Mouse (Mus musculus) embryonic facial prominence, embryonic 12.5 days (tissue): ENCODE measurements around the gene Armc2. TPM values are rescaled to one million over a fixed set of nuclear protein-coding genes. Genes with fewer than 3 reads are reported as not detected.

Experiments used
- ATAC-seq: fragments of 200-750 bp; cut with Nextera tagmentation; 2 replicates; pipeline ENCODE4 v1.8.0; 2017; ENCODE audit not compliant: insufficient number of reproducible peaks, insufficient read depth, low FRiP score, low TSS enrichment
- H3K27ac ChIP-seq: fragments of 300-500 bp; sonication (generic); 2 replicates; pipeline ENCODE4 v1.5.1; 2016; ENCODE audit warnings: mild to moderate bottlenecking
- H3K27me3 ChIP-seq: fragments of 300-500 bp; sonication (generic); 2 replicates; pipeline ENCODE4 v1.6.1; 2016; ENCODE audit warnings: mild to moderate bottlenecking, moderate library complexity
- H3K36me3 ChIP-seq: fragments of 300-500 bp; sonication (generic); 2 replicates; pipeline ENCODE4 v1.6.1; 2016; ENCODE audit warnings: mild to moderate bottlenecking
- H3K4me1 ChIP-seq: fragments of 300-500 bp; sonication (generic); 2 replicates; pipeline ENCODE4 v1.6.1; 2016
- H3K4me2 ChIP-seq: fragments of 300-500 bp; sonication (generic); replicated peaks from 2 replicates; pipeline ENCODE4 v1.6.1; 2016; ENCODE audit warnings: mild to moderate bottlenecking, moderate library complexity
- H3K4me3 ChIP-seq: fragments of 300-500 bp; sonication (generic); 2 replicates; pipeline ENCODE4 v1.5.1; 2016; ENCODE audit warnings: mild to moderate bottlenecking
- H3K9ac ChIP-seq: fragments of 300-500 bp; sonication (generic); 2 replicates; pipeline ENCODE4 v1.6.1; 2016; ENCODE audit warnings: mild to moderate bottlenecking, moderate library complexity
- H3K9me3 ChIP-seq: fragments of 300-500 bp; sonication (generic); 2 replicates; pipeline ENCODE4 v1.6.1; 2016; ENCODE audit warnings: mild to moderate bottlenecking, moderate library complexity
- WGBS: fragments of 180-500 bp; shearing (Covaris S2); methylation state at CpG from one replicate; pipeline ENCODE4 v1.1.7; 2016; 5-methylcytosine and 5-hydroxymethylcytosine counted together
- polyA plus RNA-seq: library from polyadenylated mRNA; unstranded; fragments of >200 nt; fragmentation: Nextera tagmentation; extraction: Ambion mirVana; gene quantifications from 2 replicates; pipeline ENCODE4 v1.2.1, GENCODE M21; 2016

Armc2 gene
- polyA plus RNA-seq: 4.3 and 4.7 TPM in 2 replicates

DNA sequence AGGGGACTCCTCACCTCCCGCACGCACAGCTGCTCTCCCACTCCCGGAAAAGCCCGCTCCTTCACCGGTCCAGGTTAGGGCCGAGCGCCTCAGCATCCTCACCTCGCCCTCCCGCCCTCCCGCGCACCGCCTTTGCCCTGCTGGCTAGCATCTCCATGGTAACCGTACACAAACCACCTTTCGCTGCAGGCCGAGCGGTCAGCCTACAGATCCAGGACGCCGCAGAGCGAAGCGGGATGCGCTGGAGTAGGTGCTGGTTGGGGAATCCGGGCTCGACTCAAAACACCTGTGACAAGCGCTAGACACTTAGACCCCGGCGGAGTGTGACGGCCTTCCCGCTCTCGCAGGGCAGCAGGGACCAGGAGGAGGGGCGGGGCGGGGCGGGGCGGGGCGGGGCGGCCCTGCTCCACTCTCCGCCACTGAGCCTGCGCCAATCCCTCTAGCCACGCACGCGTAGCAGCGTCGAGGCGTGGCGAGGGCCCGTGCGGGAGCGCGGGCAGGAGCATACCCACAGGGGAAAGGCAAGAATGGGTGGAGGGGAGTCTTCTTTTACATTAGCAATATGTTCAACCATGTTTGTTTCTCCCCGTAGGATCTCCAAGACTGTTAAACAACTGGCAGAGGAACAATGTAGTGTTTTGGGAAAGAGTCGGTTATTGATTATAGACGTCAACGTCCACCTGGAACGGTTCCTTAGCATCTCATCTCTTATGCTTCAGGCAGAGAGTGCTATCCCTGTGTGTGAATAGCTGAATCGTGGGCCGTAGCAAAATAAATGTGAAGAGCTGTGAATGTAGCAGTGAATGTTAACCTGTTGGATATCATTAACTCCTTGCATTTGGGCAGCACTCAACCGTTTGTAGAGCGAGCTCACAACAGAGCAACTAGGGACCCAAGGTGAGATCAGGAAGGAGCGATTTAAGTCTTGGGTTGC is at the start of gene Armc2:
Gene Armc2, minus strand, starts transcription at position 427 of the 934 bp plus-strand sequence.
- 2% methylated on average over 55 of the region's 58 CpGs for WGBS
- Histone ChIP-seq H3K27ac (no peak within 1 kb of the TSS), H3K9ac (peak within 1 kb of the TSS; percentile 63), H3K36me3 (no peaks in the 10 kb centered on the region), H3K27me3 (peaks cover 5% of the 10 kb centered on the region; the same call in 1 of the 2 replicates), H3K4me2 (peak within 1 kb of the TSS; percentile 92), H3K4me3 (peak within 1 kb of the TSS; percentile 64), H3K9me3 (no peaks in the 10 kb centered on the region), H3K4me1 (peaks cover 4% of the 10 kb centered on the region; the same call in 1 of the 2 replicates)
- ATAC-seq: peak; percentile 94

DNA sequence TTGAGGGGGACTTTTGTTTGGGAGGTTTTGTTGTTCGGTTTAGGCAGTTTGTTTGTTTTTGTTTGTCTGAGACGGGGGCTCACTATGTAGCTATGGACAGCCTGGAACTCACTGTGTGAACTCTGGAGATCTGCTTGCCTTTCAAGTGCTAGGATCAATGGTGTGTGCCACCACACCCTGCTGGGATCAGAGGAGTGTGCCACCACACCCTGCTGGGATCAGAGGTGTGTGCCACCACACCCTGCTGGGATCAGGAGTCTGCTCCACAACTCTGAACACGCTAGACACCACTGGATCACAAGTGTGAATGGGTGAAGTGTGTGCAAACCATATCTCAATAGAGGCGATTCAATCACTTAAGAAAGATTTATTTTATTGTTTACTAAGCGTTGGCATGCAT is 46.2 kb upstream of the Armc2 start:
- H3K9ac ChIP-seq: no peak overlapping the region
- H3K9me3 ChIP-seq: no peaks in the 10 kb centered on the region
- 59% methylated on average over 5 of the region's 5 CpGs for WGBS
- no peak for ATAC-seq
- no peaks in the 10 kb centered on the region for H3K4me1 ChIP-seq
- H3K36me3 ChIP-seq: no peaks in the 10 kb centered on the region
- no peak overlapping the region for H3K4me3 ChIP-seq
- no peak overlapping the region for H3K4me2 ChIP-seq
- H3K27me3 ChIP-seq: no peaks in the 10 kb centered on the region
- no peak overlapping the region for H3K27ac ChIP-seq

DNA sequence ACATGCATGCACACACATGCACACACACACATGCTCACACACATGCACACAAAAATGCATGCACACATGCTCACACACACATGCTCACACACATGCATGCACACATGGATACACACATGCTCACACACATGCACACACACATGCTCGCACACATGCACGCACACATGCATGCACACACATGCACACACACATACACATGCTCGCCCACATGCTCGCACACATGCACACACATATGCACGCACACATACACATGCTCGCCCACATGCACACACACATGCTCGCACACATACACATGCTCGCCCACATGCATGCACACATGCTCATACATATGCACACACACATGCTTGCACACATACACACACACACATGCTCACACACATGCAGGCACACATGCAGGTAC is 41.3 kb upstream of the Armc2 start:
- H3K9ac ChIP-seq: no peak overlapping the region
- WGBS: 95% methylated on average over 8 of the region's 8 CpGs
- no peak overlapping the region for H3K4me3 ChIP-seq
- peaks cover 10% of the 10 kb centered on the region; the same call in 1 of the 2 replicates for H3K4me1 ChIP-seq
- H3K36me3 ChIP-seq: no peaks in the 10 kb centered on the region
- no peak overlapping the region for H3K4me2 ChIP-seq
- no peaks in the 10 kb centered on the region for H3K9me3 ChIP-seq
- H3K27ac ChIP-seq: no peak overlapping the region
- ATAC-seq: no peak
- H3K27me3 ChIP-seq: no peaks in the 10 kb centered on the region

DNA sequence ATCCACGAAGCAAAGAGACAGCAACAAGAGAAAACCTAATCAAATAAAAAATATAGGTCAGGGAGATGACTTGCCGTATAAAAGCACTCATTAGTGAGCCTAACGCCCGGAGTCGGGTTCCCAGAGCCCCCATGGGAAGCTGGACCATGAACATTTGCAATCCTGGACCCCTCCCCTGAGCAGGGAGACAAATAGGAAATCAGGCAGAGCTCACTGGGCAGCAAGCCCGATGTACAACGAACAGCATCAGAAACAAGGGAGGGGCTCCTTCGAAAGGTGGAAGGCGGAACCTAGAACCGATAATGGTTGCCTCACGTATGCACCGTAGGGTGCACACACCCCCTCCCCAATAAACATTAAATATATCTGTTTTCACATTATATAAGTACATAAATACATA is 39.5 kb upstream of the Armc2 start:
- Histone ChIP-seq H3K4me1 (peaks cover 10% of the 10 kb centered on the region; the same call in 1 of the 2 replicates), H3K9me3 (no peaks in the 10 kb centered on the region), H3K4me3 (no peak overlapping the region), H3K9ac (no peak overlapping the region), H3K4me2 (no peak overlapping the region), H3K36me3 (no peaks in the 10 kb centered on the region), H3K27ac (no peak overlapping the region), H3K27me3 (no peaks in the 10 kb centered on the region)
- WGBS: 78% methylated on average over 12 of the region's 12 CpGs
- no peak for ATAC-seq

DNA sequence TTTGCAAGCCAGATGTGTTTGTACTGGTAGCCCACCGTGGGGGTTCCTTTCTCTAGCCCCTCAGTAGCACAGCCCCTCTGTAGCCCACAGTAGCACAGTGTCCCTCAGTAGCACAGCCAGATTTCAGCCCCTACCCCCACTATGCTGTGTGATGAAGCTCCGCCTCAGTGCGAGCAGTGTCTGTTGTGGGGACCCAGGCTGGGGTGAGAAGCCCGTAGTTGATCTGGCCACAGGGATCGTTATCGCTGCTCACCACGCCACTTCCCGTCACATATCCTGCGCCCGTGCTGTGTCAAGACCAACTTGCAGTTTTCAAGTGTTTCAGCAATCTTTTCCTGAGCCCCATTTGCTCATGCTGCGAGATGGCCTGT is 39.0 kb upstream of the Armc2 start:
- Histone ChIP-seq H3K9ac (no peak overlapping the region), H3K9me3 (no peaks in the 10 kb centered on the region), H3K27ac (no peak overlapping the region), H3K4me3 (no peak overlapping the region), H3K27me3 (no peaks in the 10 kb centered on the region), H3K4me2 (no peak overlapping the region), H3K36me3 (no peaks in the 10 kb centered on the region), H3K4me1 (peaks cover 10% of the 10 kb centered on the region; the same call in 1 of the 2 replicates)
- 55% methylated on average over 11 of the region's 11 CpGs for WGBS
- no peak for ATAC-seq

DNA sequence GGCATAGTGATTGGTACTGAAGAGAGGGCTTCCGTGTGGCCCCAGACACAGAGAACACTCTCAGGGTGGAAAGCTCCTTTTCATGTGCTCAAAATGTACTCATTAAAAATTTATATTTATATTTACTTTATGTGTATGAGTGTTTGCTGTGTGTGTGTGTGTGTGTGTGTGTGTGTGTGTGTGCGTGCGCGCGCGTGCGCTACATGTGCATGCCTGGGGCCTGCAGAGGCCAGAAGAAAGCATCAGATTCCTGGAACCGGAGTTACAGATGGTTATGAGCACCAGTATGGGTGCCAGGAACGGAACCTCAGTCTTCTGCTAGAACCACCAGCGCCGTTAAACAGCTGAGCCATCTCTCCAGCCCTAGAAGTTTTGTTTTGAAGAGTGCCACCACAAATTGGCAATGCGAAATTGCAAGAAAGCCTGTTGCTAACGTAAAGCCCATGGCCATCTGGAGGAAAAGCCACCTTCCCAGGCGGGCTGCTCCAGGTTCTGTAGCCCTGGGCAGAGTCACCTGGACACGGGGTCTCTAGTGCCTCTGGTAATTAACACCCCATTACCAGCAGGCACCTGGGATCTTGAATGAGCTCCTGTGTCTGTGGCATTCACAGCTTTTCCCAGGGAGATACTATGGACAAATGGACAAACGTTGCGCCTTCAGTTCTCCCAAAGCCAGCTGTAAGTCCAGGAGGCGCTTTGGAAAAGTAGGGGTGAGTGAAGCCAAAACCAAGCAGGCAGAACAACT is 38.4 kb upstream of the Armc2 start:
- ATAC-seq: no peak
- no peaks in the 10 kb centered on the region for H3K36me3 ChIP-seq
- H3K4me1 ChIP-seq: peaks cover 10% of the 10 kb centered on the region; the same call in 1 of the 2 replicates
- H3K4me2 ChIP-seq: no peak overlapping the region
- H3K9ac ChIP-seq: no peak overlapping the region
- H3K27ac ChIP-seq: no peak overlapping the region
- WGBS: 81% methylated on average over 18 of the region's 18 CpGs
- H3K27me3 ChIP-seq: no peaks in the 10 kb centered on the region
- no peak overlapping the region for H3K4me3 ChIP-seq
- no peaks in the 10 kb centered on the region for H3K9me3 ChIP-seq

DNA sequence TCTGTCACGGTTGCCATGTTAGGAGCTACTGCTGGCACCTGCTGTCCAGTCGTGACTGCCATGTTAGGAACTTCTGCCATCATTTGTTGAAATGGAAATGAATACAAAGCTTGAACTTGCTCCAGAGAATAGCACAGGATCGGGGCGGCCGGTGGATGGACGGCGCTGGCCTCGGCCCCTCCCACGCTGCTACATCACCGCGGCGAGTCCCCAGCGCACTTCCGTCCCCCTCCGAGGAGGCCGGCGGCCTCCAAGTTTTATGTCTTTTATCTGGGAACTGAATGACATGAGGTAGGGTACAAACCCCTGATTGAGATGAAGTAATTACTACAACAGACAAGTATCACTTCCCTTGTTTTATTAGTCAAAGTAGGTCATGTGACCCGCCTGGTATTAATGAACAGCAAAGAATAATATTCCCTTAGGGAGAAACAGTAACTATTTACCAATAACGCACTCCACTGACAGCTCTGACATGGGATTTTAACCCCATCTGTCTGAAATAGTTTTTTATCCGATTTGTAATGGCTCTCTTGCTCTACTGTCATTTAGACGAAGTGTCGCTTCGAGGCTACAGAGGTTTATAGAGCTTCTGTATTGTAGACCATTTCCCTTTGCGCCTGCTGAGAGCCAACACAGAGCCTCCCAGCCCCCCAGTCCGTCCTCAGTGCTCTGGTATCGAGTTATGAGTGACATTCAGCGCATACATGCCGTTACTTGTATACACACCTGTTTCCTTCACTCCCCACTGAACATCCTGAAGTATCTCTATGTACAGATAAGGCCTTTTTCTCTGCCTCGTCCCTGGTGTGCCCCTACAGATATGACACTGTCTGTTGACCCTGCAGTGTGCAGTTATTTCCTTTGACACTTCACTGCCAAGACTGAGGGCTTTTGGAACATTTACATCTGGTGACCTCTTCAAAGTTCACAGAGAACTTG is 37.3 kb upstream of the Armc2 start:
- H3K4me2 ChIP-seq: peak overlapping the region; percentile 17; the same call in 1 of the 2 replicates
- H3K27ac ChIP-seq: no peak overlapping the region
- H3K4me3 ChIP-seq: no peak overlapping the region

DNA sequence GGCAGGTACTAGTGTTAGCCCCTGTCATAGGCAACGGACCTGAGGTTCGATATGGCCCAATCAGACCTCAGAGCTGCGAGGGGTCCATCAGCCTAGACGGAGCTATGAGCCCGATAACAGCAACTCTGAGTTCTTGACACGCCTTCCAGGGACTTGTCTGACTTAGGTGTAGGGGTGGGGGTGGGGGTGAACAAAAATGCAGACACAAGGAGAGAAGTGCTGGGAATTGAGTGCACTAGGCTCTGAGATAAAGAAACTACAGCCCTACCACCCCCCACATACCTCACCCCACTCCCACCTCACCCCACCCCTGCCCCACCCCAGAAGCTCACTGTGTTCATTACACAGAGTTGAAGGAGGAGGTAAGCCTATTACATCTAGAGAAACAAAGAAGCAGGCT is 32.8 kb upstream of the Armc2 start:
- no peak overlapping the region for H3K4me2 ChIP-seq
- H3K4me1 ChIP-seq: no peaks in the 10 kb centered on the region
- H3K9ac ChIP-seq: no peak overlapping the region
- no peaks in the 10 kb centered on the region for H3K9me3 ChIP-seq
- WGBS: 83% methylated on average over 6 of the region's 6 CpGs
- no peak overlapping the region for H3K4me3 ChIP-seq
- no peaks in the 10 kb centered on the region for H3K27me3 ChIP-seq
- H3K36me3 ChIP-seq: no peaks in the 10 kb centered on the region
- no peak overlapping the region for H3K27ac ChIP-seq
- no peak for ATAC-seq

More for the DNA sequence above, 37.3 kb upstream of the Armc2 start:
- ATAC-seq: no peak
- Histone ChIP-seq H3K4me1 (peaks cover 10% of the 10 kb centered on the region; the same call in 1 of the 2 replicates), H3K27me3 (no peaks in the 10 kb centered on the region), H3K9me3 (no peaks in the 10 kb centered on the region), H3K36me3 (no peaks in the 10 kb centered on the region), H3K9ac (no peak overlapping the region)
- 56% methylated on average over 28 of the region's 29 CpGs for WGBS

DNA sequence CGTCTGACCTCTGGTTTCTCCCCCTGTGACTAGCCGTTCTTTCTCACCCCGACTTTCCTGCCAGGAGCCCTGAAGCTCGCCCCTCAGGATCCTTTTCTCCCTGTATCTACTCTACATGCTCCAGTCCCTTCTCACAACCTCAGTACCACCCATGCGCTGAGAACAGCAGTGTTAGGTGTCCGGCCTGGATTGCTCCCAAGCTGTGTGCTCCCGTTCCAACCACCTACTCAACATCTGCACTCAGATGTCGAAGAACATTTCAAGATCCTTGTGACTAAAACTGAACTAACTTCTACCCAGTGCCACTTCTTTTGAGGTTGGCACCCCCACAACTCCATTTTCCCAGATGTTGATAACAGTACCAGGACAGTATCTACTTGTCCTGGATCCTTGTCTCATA is 30.4 kb upstream of the Armc2 start:
- Histone ChIP-seq H3K4me3 (no peak overlapping the region), H3K9ac (no peak overlapping the region), H3K27me3 (no peaks in the 10 kb centered on the region), H3K36me3 (no peaks in the 10 kb centered on the region), H3K4me1 (no peaks in the 10 kb centered on the region), H3K4me2 (no peak overlapping the region), H3K27ac (no peak overlapping the region), H3K9me3 (no peaks in the 10 kb centered on the region)
- ATAC-seq: no peak
- 82% methylated on average over 8 of the region's 8 CpGs for WGBS

DNA sequence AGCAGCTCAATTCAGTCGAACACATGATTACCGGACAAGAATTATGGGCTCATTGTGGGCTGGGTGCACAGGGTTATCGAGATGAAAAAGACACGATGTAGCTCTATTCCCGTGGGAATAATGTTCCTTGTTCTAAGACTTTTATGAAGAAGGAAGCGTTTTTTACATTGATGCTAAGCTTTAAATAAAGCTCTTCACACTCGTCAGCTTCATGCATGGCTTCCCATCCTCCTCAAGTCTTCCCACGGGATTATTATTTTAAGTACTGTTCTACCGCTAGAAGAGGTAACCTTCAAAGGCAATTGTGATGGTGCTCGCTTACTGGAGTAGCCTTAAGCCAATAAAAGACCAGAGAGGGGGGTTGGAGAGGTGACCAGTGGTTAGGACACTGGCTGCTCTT is 26.3 kb upstream of the Armc2 start:
- ATAC-seq: no peak
- 86% methylated on average over 10 of the region's 10 CpGs for WGBS
- no peak overlapping the region for H3K4me2 ChIP-seq

DNA sequence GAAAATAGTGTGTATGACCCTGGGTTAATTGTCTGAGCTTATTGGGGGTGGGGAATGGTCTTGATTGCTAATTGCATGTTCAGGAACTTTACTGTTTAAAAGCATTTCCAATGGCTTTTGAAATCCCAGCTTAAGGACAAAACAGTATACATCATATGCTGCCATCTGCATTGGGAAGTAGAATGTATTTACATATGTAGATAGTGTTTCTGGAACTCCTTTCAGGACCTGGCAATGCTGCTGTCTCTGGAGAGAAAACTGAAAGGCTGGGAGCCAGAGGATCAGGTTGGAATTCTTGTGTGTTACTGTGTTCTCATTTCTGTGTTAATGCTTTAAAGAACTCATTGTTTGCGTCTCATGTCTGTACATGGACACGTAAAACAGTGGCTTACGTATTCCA is 25.1 kb upstream of the Armc2 start:
- ATAC-seq: no peak
- Histone ChIP-seq H3K4me3 (no peak overlapping the region), H3K27ac (no peak overlapping the region), H3K27me3 (no peaks in the 10 kb centered on the region), H3K9me3 (no peaks in the 10 kb centered on the region), H3K36me3 (no peaks in the 10 kb centered on the region), H3K9ac (no peak overlapping the region), H3K4me1 (peaks cover 25% of the 10 kb centered on the region), H3K4me2 (no peak overlapping the region)
- 81% methylated on average over 3 of the region's 3 CpGs for WGBS

More for the DNA sequence above, 26.3 kb upstream of the Armc2 start:
- Histone ChIP-seq H3K36me3 (no peaks in the 10 kb centered on the region), H3K27ac (no peak overlapping the region), H3K4me1 (peaks cover 19% of the 10 kb centered on the region), H3K9ac (no peak overlapping the region), H3K4me3 (no peak overlapping the region), H3K27me3 (no peaks in the 10 kb centered on the region), H3K9me3 (no peaks in the 10 kb centered on the region)
